Mouse (Mus musculus): ENCODE data around the gene Rab3gap2. TPM values are rescaled to one million over a fixed set of nuclear protein-coding genes. Genes with fewer than 3 reads are reported as not detected.

The Rab3gap2 gene
- polyA plus RNA-seq, 1 experiment from 2014 or later, result 18.2 TPM

DNA sequence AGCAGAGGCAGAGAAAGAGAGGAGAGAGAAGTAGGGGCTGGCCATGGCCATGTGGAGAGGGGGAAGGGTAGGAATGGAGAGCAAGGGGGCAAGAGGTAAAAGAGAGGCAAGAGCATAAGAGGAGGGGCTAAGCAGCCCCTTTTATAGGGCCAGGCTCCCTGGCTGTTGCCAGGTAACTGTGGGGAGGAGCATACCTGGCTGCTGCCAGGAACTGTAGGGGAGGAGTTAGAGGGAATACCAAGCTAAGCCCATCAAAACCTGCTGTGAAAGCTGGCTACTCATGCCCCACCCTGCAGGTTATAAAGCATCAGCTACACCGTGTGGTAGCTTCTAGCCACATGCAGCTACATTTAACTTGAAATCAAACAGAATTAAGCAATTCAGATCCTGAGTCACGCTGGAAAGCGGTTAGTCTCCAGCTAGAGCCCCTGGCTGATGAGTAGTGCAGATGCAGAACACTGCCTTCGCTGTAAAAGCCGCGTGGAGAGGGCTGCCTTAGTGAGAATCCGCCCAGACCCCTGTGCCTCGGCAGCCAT lies 5.8 kb downstream of the Rab3gap2 start:
- 32% methylated on average over 8 of the region's 8 CpGs for WGBS
- H3K36me3 ChIP-seq (ENCODE audit: control insufficient read depth, insufficient read depth, low read length), result 0 out of 2 replicates have a peak, but pooled peaks cover 6% of the 10 kb centered on the region
- ATAC-seq (no peak), DNase-seq (ENCODE audit: low spot score) (no peak)
- H3K9me3 ChIP-seq (replicated peaks; ENCODE audit: control insufficient read depth, low read length), result no peaks in the 10 kb centered on the region
- no peak overlapping the region for H3K4me2 ChIP-seq (ENCODE audit: low read length)
- H3K27ac ChIP-seq (ENCODE audit: low read depth, low read length), result no peak overlapping the region
- H3K9ac ChIP-seq (ENCODE audit: low read length), result no peak overlapping the region
- peaks cover 8% of the 10 kb centered on the region for H3K4me1 ChIP-seq (ENCODE audit: control insufficient read depth, insufficient read depth, low read length)
- H3K4me3 ChIP-seq (ENCODE audit: low read depth, low read length), result no peak overlapping the region
- no peaks in the 10 kb centered on the region for H3K27me3 ChIP-seq (replicated peaks; ENCODE audit: control insufficient read depth, insufficient read depth, low read length)

DNA sequence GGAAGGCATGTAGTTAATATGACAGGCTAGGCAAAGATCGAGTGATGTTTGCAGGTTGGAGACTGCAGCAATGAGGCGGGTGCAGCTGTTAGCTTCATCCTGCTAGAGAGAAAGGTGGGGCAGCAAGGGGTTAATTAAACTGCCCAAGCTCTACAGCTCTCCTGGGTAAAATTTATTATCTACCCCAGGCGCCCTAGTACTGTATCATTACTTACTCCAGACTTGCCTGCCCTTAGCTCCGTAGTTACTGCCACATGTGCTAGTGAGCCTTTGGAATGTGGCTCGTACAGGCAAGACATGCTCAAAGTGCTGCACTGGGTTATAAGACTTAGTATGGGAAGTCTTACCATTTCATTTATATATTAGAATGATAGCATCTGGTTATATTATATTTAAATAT lies 12.4 kb downstream of the Rab3gap2 start:
- Histone ChIP-seq H3K4me3 (ENCODE audit: low read depth, low read length) (no peak overlapping the region), H3K9me3 (replicated peaks; ENCODE audit: control insufficient read depth, low read length) (no peaks in the 10 kb centered on the region), H3K36me3 (ENCODE audit: control insufficient read depth, insufficient read depth, low read length) (peaks cover 6% of the 10 kb centered on the region; the same call in 1 of the 2 replicates), H3K9ac (ENCODE audit: low read length) (no peak overlapping the region), H3K27me3 (replicated peaks; ENCODE audit: control insufficient read depth, insufficient read depth, low read length) (no peaks in the 10 kb centered on the region), H3K27ac (ENCODE audit: low read depth, low read length) (no peak overlapping the region), H3K4me2 (ENCODE audit: low read length) (no peak overlapping the region), H3K4me1 (ENCODE audit: control insufficient read depth, insufficient read depth, low read length) (no peaks in the 10 kb centered on the region)
- no peak for ATAC-seq
- 79% methylated on average over 5 of the region's 5 CpGs for WGBS
- no peak for DNase-seq (ENCODE audit: low spot score)

DNA sequence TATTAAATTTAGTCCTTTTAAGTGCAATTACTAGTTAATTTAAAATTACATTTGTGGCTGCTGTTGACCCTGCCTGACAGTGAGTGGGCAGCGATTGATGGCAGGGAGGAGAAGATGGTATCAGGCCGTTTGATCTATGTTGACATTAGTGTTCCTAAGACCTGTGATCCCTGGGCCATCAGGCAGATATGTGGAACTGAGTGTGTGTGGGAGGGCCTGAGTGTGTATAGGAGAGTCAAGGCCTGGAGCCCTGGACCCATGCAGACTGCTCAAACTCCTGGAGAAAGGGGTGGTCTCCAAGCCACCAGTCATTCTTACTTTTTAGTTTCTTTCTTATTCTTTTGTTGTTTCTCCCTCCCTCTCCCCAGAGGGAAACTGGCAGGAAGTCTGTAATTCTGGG lies 12.8 kb downstream of the Rab3gap2 start:
- Histone ChIP-seq H3K36me3 (ENCODE audit: control insufficient read depth, insufficient read depth, low read length) (peaks cover 6% of the 10 kb centered on the region; the same call in 1 of the 2 replicates), H3K27me3 (replicated peaks; ENCODE audit: control insufficient read depth, insufficient read depth, low read length) (no peaks in the 10 kb centered on the region), H3K9me3 (replicated peaks; ENCODE audit: control insufficient read depth, low read length) (no peaks in the 10 kb centered on the region), H3K4me2 (ENCODE audit: low read length) (no peak overlapping the region), H3K4me1 (ENCODE audit: control insufficient read depth, insufficient read depth, low read length) (no peaks in the 10 kb centered on the region), H3K4me3 (ENCODE audit: low read depth, low read length) (no peak overlapping the region), H3K9ac (ENCODE audit: low read length) (no peak overlapping the region), H3K27ac (ENCODE audit: low read depth, low read length) (no peak overlapping the region)
- 88% methylated on average over 2 of the region's 2 CpGs for WGBS
- DNase-seq (ENCODE audit: low spot score) (no peak), ATAC-seq (no peak)

DNA sequence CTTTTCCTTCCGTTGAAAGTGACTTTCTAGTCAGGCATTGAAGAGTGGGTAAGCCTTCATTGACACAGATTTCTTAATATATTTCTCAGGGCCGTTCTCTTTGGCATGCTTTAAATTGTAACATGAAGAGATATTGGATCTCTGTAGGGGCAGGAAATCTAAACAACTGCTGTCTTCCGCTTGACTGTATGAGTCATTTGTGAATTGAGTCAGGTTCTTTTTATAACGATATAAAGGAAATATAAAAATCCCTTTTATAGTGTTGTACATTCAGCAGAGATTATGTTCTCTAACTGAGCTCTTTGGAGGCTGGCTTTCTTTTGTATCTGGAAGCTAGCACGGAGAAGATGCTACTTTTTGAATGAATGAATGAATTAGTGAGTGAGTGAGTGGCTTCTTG lies 14.0 kb downstream of the Rab3gap2 start:
- H3K27ac ChIP-seq (ENCODE audit: low read depth, low read length), result no peak overlapping the region
- no peak overlapping the region for H3K4me3 ChIP-seq (ENCODE audit: low read depth, low read length)
- H3K4me2 ChIP-seq (ENCODE audit: low read length), result no peak overlapping the region
- peaks cover 6% of the 10 kb centered on the region; the same call in 1 of the 2 replicates for H3K36me3 ChIP-seq (ENCODE audit: control insufficient read depth, insufficient read depth, low read length)
- no peaks in the 10 kb centered on the region for H3K9me3 ChIP-seq (replicated peaks; ENCODE audit: control insufficient read depth, low read length)
- no peaks in the 10 kb centered on the region for H3K4me1 ChIP-seq (ENCODE audit: control insufficient read depth, insufficient read depth, low read length)
- no peaks in the 10 kb centered on the region for H3K27me3 ChIP-seq (replicated peaks; ENCODE audit: control insufficient read depth, insufficient read depth, low read length)
- no peak overlapping the region for H3K9ac ChIP-seq (ENCODE audit: low read length)
- 86% methylated on average over 5 of the region's 5 CpGs for WGBS
- DNase-seq (ENCODE audit: low spot score) (no peak), ATAC-seq (no peak)

DNA sequence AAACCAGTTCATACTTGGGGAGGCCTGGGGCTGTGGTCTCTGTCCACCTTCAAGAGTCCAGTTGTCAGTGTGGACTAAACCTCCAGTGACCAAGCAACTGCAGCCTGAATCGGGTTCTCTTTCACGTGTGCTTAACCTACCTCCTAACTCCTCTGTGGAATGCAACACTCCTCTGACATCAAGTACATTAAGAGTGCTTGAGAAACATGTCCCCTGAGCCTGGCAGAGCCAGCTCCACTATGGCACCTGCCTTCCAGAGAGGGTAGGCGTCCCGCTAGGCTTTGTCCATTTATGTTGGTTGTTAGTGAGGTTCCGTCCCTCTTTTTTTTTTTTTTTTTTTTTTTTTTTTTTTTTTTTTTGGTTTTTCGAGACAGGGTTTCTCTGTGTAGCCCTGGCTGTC lies 23.0 kb downstream of the Rab3gap2 start:
- H3K4me2 ChIP-seq (ENCODE audit: low read length), result no peak overlapping the region
- DNase-seq (ENCODE audit: low spot score), result no peak
- H3K4me3 ChIP-seq (ENCODE audit: low read depth, low read length), result no peak overlapping the region
- H3K4me1 ChIP-seq (ENCODE audit: control insufficient read depth, insufficient read depth, low read length), result no peaks in the 10 kb centered on the region
- peaks cover 22% of the 10 kb centered on the region for H3K36me3 ChIP-seq (ENCODE audit: control insufficient read depth, insufficient read depth, low read length)
- no peak for ATAC-seq
- no peak overlapping the region for H3K9ac ChIP-seq (ENCODE audit: low read length)
- WGBS, result 91% methylated on average over 6 of the region's 6 CpGs
- no peaks in the 10 kb centered on the region for H3K9me3 ChIP-seq (replicated peaks; ENCODE audit: control insufficient read depth, low read length)
- no peak overlapping the region for H3K27ac ChIP-seq (ENCODE audit: low read depth, low read length)
- no peaks in the 10 kb centered on the region for H3K27me3 ChIP-seq (replicated peaks; ENCODE audit: control insufficient read depth, insufficient read depth, low read length)

DNA sequence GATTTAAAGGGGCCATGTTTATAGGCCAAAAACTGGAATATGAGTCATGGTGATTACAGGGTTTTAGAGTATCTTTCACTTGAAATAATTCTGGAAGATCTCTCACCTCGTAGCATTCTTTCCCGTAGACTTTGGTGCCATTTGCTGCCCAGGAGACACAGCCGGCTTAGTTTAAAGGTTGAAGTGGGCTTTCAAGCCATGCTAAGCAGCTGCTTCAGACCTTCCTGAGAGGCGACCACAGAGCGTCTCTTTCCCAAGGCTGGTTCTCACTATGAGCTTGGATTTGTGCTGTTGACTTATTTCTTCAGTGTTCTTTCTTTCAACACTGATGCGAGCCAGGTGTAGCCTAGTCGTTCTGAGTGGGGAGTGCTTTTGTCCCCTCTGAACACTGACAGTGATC lies 23.8 kb downstream of the Rab3gap2 start:
- Histone ChIP-seq H3K4me3 (ENCODE audit: low read depth, low read length) (no peak overlapping the region), H3K4me2 (ENCODE audit: low read length) (no peak overlapping the region), H3K27me3 (replicated peaks; ENCODE audit: control insufficient read depth, insufficient read depth, low read length) (no peaks in the 10 kb centered on the region), H3K4me1 (ENCODE audit: control insufficient read depth, insufficient read depth, low read length) (no peaks in the 10 kb centered on the region), H3K36me3 (ENCODE audit: control insufficient read depth, insufficient read depth, low read length) (peaks cover 22% of the 10 kb centered on the region), H3K9ac (ENCODE audit: low read length) (no peak overlapping the region), H3K9me3 (replicated peaks; ENCODE audit: control insufficient read depth, low read length) (no peaks in the 10 kb centered on the region), H3K27ac (ENCODE audit: low read depth, low read length) (no peak overlapping the region)
- ATAC-seq (no peak), DNase-seq (ENCODE audit: low spot score) (no peak)
- WGBS, result 89% methylated on average over 7 of the region's 7 CpGs

DNA sequence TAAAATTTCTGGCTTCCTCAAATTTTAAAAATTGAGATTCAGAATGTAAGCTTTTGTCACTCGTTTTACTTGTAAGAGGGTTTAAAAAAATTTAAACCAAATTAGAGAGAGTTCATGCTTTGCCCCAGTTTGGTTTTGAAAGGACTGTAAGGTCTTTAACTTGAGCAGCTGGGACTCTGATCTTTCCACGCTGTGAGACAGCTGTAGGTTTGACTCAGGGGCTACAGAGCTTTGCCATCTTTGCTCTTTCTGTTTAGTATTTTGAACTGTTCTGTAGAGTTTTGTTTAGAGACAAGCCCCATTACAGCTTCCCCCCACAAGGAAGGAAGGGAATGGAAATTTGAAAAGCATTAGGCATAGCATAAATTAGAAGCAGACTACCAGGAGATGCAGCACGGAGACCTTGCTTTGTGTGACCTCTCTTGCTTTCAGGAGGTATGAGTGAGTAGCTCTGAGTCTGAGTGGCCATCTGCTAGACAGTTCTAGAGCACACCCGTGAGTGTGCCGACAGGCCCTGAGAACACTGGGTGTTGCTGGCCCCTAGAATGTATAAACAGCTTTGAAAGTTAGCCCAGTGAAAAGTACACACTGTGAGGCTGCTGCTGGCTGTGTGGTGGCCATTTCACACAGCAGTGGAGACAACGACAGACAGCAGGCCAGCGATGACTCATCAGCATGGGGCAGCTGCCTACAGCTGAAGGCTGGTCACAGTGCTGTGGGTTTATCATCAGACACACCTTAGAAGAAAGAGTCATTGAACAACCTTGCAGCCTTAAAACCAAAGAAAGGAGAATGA lies 25.7 kb downstream of the Rab3gap2 start:
- no peak overlapping the region for H3K4me3 ChIP-seq (ENCODE audit: low read depth, low read length)
- no peak for ATAC-seq
- no peak overlapping the region for H3K9ac ChIP-seq (ENCODE audit: low read length)
- WGBS, result 83% methylated on average over 7 of the region's 7 CpGs
- H3K4me1 ChIP-seq (ENCODE audit: control insufficient read depth, insufficient read depth, low read length), result no peaks in the 10 kb centered on the region
- H3K4me2 ChIP-seq (ENCODE audit: low read length), result no peak overlapping the region
- no peak for DNase-seq (ENCODE audit: low spot score)
- peaks cover 22% of the 10 kb centered on the region for H3K36me3 ChIP-seq (ENCODE audit: control insufficient read depth, insufficient read depth, low read length)
- H3K27ac ChIP-seq (ENCODE audit: low read depth, low read length), result no peak overlapping the region
- H3K27me3 ChIP-seq (replicated peaks; ENCODE audit: control insufficient read depth, insufficient read depth, low read length), result no peaks in the 10 kb centered on the region
- no peaks in the 10 kb centered on the region for H3K9me3 ChIP-seq (replicated peaks; ENCODE audit: control insufficient read depth, low read length)

DNA sequence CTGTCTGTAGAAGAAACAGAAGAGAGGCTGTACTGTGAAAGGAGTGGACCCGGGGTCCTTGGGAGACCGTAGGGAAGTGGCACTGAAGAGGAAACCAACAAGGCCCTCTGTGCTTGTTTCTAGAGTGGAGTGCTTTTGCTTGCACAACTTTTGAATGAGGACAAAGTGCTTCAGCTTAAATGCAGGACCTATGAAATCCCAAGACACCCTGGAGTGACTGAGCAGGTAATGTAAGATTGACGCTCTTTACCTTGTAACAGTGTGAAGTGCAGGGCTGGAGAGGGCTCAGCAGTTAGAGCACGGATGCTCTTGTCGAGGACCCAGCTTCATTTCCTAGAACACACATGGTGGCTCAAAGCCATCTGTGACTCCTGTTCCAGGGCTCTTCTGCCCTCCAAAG lies 31.9 kb downstream of the Rab3gap2 start:
- no peaks in the 10 kb centered on the region for H3K9me3 ChIP-seq (replicated peaks; ENCODE audit: control insufficient read depth, low read length)
- no peaks in the 10 kb centered on the region for H3K27me3 ChIP-seq (replicated peaks; ENCODE audit: control insufficient read depth, insufficient read depth, low read length)
- H3K36me3 ChIP-seq (ENCODE audit: control insufficient read depth, insufficient read depth, low read length), result peaks cover 38% of the 10 kb centered on the region
- ATAC-seq, result no peak
- DNase-seq (ENCODE audit: low spot score), result no peak
- WGBS, result 93% methylated on average over 5 of the region's 5 CpGs
- H3K4me3 ChIP-seq (ENCODE audit: low read depth, low read length), result no peak overlapping the region
- H3K9ac ChIP-seq (ENCODE audit: low read length), result no peak overlapping the region
- H3K4me1 ChIP-seq (ENCODE audit: control insufficient read depth, insufficient read depth, low read length), result no peaks in the 10 kb centered on the region
- H3K27ac ChIP-seq (ENCODE audit: low read depth, low read length), result no peak overlapping the region
- no peak overlapping the region for H3K4me2 ChIP-seq (ENCODE audit: low read length)

DNA sequence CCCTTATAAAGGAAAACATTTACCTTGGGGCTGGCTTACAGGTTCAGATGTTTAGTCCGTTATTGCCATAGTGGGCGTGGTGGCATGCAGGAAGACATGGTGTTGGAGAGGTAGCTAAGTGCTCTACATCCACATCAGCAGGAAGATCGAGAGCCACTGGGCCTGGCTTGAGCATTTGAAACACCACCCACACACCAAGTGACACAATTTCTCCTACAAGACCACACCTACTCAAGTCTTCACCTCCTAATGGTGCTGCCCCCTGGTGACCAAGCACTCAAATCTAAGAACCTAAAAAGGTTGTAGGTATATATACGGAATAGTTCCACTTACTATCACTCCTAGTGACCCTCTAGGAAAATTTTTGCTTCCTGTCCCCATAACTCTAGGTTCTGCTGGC lies 32.6 kb downstream of the Rab3gap2 start:
- no peak overlapping the region for H3K4me3 ChIP-seq (ENCODE audit: low read depth, low read length)
- WGBS, result 86% methylated on average over 4 of the region's 4 CpGs
- H3K4me1 ChIP-seq (ENCODE audit: control insufficient read depth, insufficient read depth, low read length), result no peaks in the 10 kb centered on the region
- H3K27ac ChIP-seq (ENCODE audit: low read depth, low read length), result no peak overlapping the region
- no peak overlapping the region for H3K4me2 ChIP-seq (ENCODE audit: low read length)
- ATAC-seq (no peak), DNase-seq (ENCODE audit: low spot score) (no peak)
- no peaks in the 10 kb centered on the region for H3K9me3 ChIP-seq (replicated peaks; ENCODE audit: control insufficient read depth, low read length)
- no peak overlapping the region for H3K9ac ChIP-seq (ENCODE audit: low read length)
- no peaks in the 10 kb centered on the region for H3K27me3 ChIP-seq (replicated peaks; ENCODE audit: control insufficient read depth, insufficient read depth, low read length)
- H3K36me3 ChIP-seq (ENCODE audit: control insufficient read depth, insufficient read depth, low read length), result peaks cover 45% of the 10 kb centered on the region

Data from forebrain, embryonic 14.5 days (tissue).